Mouse (Mus musculus): ENCODE measurements around the gene Uspl1.

Uspl1 gene

DNA sequence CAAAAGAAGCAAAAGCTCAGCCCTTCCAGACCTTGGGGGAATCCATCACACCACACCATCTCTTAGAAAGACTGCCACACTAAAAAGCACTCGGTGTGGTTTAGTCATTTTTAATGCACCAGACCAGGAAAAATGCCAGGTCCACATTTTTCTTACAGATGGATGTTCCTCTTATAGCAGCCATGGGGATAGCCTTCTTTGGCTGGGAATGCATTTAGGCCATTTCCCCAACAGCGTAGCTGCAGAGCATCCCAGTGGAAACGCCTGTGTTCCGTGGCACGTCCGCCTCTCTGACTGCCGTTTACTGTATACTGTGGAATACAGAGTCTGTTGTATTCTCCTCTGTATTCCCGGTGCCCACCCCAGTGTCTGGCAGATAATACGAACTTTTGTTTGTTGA is 15.3 kb upstream of the Uspl1 start:
- DNase-seq: peak; percentile 11

DNA sequence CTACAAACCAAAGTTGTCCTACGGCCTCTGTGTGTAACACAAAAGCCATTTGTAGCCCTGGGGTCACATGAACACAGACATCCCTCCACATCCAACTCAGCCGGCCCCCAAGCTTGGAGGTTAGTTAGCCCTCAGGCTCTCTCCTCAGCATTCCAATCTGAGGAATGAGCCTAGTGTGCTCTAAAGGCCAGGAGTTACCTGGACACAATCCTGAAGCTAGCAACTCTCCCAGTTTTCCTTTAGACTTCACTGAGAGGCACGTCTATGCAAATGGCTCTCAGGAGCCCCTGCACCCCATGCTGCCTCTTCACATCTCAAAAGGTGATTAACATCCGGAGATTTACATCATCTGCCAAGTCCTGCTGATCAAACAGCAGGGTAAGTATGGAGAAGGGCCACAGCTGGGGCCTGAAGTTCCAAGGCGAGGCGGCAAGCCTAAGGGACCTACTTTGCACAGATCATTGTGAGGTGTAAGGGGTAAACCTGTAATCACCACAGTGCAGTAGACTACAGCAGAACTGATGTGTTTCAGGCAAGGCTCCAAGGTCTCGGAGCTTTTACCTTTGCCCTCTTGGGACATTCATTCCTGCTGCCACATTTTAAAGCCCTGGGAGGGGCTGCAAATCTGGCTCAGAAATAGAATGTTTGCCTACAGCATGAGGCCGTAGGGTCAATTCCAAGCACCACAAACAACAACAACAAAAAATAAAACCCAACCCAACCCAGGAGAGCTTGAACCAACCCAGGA is 13.1 kb upstream of the Uspl1 start:
- DNase-seq: no peak

DNA sequence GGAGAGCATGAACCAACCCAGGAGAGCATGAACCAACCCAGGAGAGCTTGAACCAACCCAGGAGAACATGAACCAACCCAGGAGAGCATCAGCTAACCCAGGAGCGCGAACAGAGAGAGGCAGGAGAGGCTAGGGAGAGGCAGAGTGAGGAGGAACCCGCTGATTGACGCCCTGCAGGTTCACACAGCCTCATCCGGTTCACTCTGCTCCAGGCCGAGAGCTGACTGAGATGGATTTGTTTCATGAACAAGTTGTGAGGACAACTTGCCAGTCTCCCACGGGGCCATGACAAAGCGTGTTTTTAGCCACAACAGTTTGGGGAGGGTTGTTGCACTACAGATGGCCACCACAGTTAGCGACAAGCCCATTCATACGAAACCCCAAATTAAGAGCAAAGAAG is 11.9 kb upstream of the Uspl1 start:
- no peak for DNase-seq

DNA sequence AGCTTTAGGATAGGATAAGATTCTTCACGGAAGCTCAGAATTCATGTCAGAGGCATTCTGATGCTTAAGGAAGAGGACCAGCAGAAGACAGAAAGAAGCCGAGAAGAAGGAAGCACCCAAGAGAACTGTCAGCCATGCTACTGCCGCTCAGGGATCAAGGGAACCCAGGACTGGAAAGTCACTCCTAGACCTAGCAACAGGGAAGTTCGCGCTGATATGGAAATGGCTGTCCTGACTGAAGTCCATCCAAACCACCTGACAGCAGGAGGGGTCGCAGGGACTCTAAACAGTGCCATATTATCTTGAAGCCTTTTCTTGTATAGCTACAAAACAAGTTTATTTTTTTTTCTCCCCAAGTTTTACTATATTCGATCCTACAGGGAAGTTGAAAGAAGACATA is 9.6 kb upstream of the Uspl1 start:
- DNase-seq: no peak

DNA sequence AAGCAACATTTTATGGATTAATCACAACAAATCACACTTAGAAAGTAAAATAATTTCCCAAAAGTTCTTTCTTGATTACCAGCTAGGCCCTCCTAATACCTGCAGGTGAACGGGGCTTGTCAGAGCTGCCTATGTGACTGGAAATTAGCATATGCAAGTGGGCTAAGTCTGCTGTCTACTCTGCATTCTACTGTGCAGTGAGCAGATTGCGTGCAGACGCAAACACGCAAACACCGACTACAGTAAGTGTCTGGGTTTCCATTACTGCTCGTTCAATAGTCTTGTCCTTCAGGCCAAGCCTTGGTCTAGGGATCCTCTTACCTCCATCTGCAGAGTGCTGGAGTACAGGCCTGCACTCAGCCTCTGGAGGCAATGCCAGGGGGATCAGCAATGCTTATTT is 8.4 kb upstream of the Uspl1 start:
- no peak for DNase-seq

DNA sequence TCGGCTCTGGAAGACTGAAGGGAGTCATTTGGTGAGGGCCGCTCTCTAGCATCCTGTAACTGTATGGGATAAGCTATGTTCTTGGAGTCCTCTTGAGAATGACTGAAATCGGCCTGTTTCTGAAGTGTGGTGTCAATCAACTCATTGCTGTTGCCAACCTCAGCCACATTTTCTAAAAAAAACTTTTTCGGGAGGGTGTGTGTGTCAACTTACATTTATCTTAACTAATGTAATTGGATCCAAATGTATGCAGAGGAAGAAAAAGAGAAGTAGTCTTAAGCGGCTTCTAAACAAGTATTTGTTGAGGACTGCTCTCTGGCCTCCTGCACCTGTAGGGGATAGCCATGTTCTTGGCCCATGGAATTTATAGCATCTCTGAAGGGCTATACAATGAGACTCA is 6.1 kb upstream of the Uspl1 start:
- no peak for DNase-seq

DNA sequence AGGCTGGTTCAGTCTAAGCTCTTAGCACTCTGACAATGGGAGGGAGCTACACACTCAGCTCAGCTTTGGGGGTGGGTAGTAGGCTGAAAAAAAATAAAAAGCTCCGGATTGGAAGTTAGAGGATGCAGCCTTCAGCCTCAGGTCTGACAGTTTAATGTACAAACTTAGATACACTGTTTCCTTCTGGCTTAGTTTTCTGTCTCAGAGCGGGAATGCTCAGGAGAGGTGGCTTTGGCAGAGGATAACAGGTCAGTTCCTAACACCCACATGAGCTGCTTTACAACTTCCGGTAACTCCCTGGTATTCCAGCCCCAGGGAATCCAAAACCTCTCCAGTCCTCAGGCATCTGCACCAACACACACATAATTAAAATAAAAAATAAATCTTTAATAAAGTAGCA is 4.3 kb upstream of the Uspl1 start:
- no peak for DNase-seq

DNA sequence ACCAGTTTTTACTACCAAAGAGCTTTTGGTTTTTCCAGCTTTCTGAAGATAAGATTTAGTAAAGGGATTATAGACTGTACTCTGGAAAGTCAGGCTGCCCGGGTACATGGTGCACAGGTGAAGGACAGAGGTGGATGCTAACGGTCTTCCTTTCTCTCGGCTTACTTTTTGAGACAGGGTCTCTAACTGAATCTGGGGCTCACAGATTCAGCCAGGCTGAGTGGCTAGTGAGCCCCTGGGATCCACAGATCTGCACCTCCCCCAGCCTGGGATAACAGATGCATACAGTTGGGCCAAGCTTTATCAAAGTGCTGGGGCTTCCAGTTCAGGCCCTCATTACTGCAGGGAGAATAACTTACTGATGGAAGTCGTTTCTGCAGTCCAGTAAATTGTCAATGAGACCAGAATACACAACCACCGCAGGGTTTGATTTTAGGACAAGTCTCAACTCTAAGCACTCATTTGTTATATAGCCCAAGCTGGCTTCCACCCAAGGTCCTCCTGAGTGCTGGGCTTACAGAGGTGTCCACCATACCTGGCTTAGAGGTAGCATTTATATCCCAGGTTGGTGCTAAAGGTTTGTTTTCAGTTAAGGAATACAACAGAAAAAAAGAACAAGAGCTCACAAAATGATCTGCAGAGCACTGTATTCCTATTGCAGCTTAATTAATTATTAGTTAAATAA is 1.8 kb upstream of the Uspl1 start:
- DNase-seq: no peak

DNA sequence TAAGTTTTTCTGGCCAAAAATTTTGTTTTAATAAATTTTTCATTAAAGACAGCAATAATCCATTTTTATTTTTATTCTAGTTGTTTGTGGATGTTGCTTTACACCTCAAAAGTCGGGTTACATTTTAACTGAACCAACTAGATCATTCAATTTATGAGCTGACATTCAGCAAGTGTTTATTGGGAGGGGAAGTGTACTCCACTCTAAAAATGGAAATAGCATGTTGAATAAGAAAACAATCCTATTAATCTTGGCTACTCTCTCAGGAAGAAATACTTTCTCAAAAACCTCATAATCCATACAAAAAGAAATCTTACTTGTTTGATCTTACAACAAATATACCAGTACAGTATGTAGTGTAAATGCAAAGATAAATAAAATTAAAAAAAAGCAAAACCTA is 1.0 kb upstream of the Uspl1 start:
- no peak for DNase-seq

DNA sequence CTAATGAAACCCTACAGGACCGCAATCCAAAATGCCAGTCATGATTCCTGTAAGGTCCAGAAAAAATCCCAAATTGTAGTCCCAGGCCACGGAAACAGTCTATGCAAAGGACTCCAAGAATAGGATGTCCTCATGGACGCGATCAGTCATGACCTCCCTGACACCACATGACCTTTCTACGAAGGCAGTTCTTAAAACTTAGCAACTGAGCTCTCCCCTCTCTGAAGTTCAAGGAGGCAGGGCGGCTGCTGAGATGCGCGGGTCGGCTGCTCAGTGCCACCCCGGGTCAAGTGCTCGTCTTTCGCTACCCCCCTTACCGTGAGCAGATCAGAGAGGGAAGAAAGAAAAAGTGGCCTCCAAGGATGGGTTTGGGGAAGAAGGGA is 438 bp upstream of the Uspl1 start:
- DNase-seq: no peak

DNA sequence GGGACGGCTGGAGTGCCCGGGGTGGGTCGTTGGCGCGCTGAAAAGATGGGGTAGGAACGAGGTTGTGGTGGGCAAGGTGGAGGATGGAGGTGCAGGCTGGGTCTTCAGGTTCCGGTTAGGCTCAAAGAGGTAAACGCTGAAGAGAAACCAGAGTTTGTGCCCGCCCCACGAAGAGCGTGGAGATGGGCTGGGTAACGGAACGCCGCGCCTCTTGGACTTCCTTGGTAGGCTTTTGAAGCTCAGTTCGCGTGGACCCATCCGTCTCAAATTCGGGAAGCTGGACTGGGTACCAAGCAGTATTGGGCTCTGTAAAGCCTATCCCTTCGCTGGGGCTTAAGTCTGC is 665 bp downstream of the Uspl1 start:
- no peak for DNase-seq

DNA sequence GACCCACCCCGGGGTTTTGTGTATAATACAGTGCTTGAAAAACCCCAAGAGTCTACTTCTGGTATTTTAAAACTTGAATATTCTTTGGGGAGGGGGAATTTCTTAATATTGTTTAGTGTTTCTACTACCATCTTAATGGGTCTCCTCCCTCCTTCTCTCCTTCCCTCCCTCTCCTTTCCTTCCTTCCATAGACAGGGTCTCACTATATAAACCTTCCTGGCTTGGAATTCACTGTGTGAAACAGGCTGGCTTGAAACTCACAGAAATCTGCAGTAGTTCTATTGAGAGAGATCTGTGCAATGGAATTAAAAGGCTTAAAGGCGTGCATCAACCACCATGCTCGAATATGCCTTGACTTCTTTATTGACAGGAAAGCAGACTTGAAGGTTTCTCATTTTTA is 1.7 kb downstream of the Uspl1 start:
- DNase-seq: no peak

DNA sequence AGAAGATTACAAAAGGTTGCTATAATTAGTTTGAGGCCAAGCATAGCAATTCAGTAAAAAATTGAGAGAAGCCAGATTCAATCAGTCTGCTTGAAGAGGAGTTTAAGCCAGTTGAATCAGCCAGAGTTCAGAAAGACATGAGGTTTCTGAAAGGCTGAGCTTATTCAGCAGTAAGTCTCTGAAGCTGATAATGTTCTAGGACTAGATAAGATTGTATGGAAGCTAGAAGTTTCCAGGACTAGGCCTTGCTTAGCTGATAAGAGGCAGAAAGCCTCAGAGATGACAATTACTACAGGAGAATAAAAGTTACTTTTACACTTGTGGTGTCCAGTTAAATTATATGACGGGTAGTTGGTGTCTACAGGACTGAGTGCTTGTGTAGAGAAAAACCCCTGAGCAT is 6.0 kb downstream of the Uspl1 start:
- DNase-seq: no peak

DNA sequence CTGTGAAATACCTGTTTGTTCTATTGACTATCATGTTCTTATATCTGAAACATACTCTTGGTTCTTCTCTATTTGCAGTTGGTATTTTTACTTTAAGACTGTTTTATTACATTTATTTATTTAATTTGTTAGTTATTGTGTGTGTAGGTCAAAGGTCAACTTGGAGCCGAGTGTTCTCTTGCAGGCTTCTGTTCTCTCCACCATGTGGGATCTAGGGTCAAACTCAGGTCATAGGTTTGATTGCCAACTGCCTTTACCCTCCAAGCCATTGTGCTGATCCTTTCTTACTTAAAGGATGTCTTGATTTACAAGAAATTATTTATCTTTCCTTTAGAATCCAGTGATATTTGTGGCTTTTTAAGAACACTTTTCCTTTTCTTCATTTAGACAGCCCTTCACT is 12.5 kb downstream of the Uspl1 start:
- DNase-seq: no peak

DNA sequence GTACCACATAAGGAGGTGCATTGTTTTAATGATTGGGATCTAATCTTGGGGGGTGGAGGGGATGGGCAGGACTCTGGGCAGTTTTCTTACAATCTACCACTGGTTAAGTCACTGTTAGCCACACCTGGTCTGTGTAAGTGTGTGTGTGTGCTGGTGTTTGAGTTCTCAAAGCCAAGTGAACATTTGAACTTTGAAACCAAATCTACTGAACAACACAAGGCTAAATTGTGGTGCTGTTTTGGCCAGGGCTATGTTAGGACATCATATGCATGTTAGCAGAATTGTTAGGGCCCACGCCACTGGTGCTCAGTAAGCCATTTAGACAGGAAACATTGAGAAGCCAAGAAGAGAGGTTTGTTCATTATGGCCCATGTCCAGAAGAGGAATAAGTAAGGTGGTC is 14.6 kb downstream of the Uspl1 start:
- DNase-seq: no peak

DNA sequence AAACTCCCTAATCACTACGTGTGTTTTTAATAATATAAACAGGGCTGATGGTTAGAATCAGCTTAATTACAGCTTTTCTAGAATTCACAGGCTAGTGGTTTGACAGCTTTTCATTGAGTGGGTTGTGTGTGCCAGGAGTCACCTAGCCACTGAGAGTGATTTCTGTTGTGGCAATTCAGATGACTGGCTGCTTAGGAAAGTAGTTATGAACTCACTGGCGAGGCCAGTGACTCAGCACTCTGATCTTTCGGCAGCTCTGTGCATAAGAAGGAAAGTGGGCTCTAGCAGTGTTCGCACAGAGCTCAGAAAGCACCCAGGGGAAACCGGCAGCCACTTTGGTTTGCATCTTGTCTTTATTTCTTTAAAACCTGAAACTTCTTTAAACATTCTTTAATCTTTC is 18.8 kb downstream of the Uspl1 start:
- DNase-seq: no peak

DNA sequence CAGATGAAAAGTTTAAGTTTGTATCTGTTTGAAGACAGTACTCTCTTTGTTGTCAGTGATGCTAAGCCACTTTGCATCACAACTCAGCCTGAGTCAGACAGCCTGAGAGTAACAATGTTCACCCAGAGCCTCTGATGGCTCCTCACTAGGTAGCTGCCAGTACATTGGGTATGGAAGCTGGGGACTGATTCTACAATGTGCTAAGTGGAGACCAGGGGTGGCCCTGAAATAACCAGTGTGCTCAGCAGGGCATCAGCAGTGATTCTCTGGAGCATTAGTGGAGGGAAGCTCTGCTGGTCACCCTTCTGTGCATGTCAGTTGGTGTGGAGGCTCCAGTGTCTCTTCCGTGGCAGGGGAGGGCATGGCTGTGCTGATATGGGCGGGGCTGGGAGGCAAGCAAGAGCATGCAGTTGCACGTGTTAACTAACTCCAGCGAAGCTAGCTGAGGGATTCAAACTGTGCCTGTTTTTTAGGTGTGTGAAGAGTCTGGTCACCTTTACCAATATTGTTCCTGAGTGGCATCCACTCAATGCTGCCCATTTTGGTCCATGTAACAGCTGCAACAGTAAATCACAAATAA is 19.7 kb downstream of the Uspl1 start:
- no peak for DNase-seq

DNA sequence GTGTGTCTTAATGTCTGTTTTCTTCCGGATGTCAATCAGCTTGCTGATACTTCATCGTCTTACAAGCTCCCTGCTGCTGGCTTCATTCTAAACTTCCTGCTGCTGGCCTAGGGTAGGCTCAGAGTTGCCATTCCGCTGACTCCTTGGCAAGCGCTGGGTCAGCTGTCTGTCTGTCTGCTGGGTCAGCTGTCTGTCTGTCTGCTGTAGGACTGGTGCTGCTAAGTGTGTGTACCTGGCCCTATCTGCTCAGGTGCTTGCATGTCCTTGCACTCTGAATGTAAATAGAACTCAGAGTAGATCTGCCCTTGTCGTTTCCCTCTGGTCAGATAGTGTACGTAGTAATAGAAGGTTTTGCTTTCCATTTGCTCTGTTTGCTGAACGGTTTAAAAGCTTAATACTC is 20.7 kb downstream of the Uspl1 start:
- no peak for DNase-seq

DNA sequence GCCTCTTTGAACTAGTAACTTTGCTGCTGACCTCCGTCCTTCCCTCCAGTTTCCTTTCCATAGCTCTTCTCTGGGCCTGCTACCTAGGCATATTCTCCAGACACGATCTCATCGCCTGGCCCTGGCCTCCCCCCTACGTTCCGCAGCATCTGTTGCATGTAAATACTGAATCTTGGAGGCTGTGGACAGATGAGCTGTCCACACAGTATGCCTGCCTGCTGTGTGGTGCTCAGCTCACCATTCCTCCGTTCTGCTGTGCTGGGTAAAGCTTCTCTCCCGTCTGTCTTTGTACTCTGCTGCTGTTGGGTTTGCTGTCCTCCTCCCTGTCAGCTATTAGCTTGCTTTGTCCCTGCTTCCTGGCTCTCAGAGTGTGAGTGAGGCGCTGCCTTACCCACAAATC is 21.1 kb downstream of the Uspl1 start:
- DNase-seq: no peak

DNA sequence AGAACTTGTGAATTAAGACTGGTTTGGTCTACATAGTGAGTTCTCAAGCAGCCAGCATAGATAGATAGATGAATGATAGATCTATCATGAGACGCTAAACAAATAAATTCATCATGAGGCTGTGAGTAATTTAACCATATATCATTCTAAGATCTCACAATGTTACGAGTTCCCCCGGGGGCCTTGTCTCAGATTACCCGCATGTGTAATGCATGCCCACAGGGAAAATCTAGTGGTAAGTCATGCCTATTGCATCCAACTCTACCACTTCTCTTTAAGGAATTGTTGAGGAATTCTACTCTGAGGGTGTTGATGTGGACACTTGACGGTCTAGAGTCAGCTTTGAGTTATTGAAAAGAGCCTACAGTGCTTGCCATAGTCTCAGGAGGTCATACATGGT is 22.1 kb downstream of the Uspl1 start:
- DNase-seq: no peak

DNA sequence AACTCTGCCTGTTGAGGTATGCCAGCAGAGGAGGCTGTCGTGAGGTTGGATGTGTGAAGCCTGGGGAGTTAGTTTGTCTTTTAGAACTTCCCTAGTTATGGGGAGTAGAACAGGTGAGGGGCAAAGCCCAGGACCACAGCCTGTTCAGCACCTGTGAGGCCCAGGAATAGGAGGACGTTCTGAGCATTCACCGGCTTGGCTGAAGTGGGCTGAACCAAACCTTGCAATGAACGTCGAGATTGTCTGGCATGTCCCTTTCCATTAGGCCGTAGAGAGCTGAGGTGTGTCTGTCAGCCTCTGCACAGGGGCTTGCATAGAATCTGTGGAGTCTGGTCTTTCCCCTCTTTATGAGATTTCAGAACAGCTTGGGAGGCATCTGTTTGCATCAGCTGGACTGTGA is 23.5 kb downstream of the Uspl1 start:
- no peak for DNase-seq

DNA sequence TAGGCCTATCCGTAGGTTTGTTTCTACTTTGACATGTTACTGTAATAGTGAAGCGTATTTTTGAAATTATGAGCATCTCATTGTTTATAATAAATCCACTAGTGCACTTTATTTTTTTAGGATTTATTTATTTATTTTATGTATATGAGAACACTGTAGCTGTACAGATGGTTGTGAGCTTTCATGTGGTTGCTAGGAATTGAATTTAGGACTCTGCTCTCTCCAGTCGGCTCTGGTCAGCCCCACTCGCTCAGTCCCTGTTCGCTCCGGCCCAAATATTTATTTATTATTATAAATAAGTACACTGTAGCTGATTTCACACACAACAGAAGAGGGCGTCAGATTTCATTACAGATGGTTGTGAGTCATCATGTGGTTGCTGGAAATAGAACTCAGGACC is 24.6 kb downstream of the Uspl1 start:
- no peak for DNase-seq

DNA sequence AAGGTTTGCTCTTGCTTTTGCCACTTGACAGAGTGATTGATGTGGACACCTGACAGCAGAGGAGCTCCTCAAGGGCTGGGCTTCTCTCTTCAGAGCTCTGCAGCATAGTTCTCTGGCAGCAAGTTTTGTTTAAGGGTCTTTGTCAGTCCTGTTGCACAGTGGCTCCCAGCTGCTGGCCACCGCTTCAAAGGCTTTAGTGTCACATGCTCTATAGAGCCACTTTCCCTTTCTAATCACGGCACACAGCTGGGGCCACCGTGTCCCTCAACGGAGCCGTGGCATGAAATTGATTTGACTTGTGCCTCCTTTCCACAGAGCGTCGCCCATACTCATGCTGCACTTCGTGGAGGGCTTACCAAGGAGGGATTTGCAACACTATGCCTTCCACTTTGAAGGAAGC is 25.2 kb downstream of the Uspl1 start:
- no peak for DNase-seq

DNA sequence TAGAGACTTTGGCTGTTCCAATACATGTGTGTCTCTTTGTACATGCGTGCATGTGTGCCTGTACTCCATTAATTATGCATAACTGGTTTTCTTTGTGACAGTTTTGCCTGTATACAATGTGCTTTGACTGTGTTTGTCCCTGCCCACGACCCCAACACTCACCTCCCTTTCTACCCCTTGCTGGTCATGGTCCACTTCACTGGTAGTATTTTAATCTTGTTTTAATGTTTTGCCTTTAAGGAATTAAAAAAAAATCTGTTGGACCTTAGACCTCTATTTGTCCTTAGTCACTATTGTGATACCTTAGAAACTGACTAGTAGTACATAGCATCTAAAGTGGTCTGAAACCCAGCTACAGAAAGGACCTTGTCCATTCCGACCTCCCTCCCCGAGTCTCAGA is 26.9 kb downstream of the Uspl1 start:
- no peak for DNase-seq

DNA sequence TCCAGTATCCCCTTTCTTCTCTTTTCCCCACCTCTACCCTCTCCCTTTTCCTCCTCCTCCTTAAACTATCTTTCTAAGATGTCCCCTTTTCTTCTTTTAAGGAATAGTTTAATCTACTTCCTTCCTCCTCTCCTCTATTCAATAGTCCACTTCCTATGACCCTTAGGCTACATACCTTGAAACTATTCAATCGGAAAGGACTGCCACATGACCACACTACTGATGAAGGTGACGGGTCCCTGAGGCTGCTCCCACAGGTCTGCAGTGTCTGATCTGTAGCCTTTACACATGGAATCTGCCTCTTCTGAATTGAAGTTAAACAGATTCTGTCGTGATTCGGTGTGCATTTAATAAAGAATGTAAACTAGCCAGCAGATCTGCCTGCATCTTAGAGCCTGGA is 28.7 kb downstream of the Uspl1 start:
- no peak for DNase-seq

Measured in right cerebral cortex, postnatal 4 days (tissue).